Mouse (Mus musculus): ENCODE data around the gene Kidins220. TPM values are rescaled to one million over a fixed set of nuclear protein-coding genes. Genes with fewer than 3 reads are reported as not detected.

Gene Kidins220
- total and polyA plus RNA-seq, 2 experiments: 21.8 to 26.6 TPM

- Histone ChIP-seq H3K4me1 (ENCODE audit: control insufficient read depth, insufficient read depth, low read length) (peaks cover 4% of the 10 kb centered on the region), H3K27ac (replicated peaks; ENCODE audit: insufficient read depth, low read depth, low read length) (no peak overlapping the region), H3K9ac (ENCODE audit: low read depth, low read length) (no peak overlapping the region), H3K4me3 (ENCODE audit: insufficient read depth, low read depth, low read length) (no peak overlapping the region), H3K27me3 (ENCODE audit: control insufficient read depth, insufficient read depth, low read length) (no peaks in the 10 kb centered on the region), H3K79me2 (ENCODE audit: control insufficient read depth, insufficient read depth, low read length) (no peaks in the 10 kb centered on the region; the same call in 1 of the 2 replicates), H3K36me3 (ENCODE audit: control insufficient read depth, insufficient read depth, low read length) (peaks cover 17% of the 10 kb centered on the region)
- peak; percentile 48 for TF ChIP-seq CTCF (IDR thresholded peaks at IDR 0.05; ENCODE audit: low read depth, low read length)
- no peak for TF ChIP-seq POLR2A (IDR thresholded peaks at IDR 0.05; ENCODE audit: extremely low read depth, insufficient read depth, low read length)
- WGBS: 78% methylated on average over 9 of the region's 9 CpGs
- DNase-seq (ENCODE audit: extremely low read depth, low read depth, low spot score): no peak
Measured at GRCm38 (mm10) chr12:25024862-25025545, 50.3 kb downstream of the Kidins220 start.

- Histone ChIP-seq H3K36me3 (ENCODE audit: control insufficient read depth, insufficient read depth, low read length) (peaks cover 18% of the 10 kb centered on the region), H3K27ac (replicated peaks; ENCODE audit: insufficient read depth, low read depth, low read length) (no peak overlapping the region), H3K27me3 (ENCODE audit: control insufficient read depth, insufficient read depth, low read length) (no peaks in the 10 kb centered on the region), H3K79me2 (ENCODE audit: control insufficient read depth, insufficient read depth, low read length) (no peaks in the 10 kb centered on the region; the same call in 1 of the 2 replicates), H3K4me1 (ENCODE audit: control insufficient read depth, insufficient read depth, low read length) (peaks cover 4% of the 10 kb centered on the region), H3K9ac (ENCODE audit: low read depth, low read length) (peak overlapping the region; percentile 54; the same call in 1 of the 2 replicates), H3K4me3 (ENCODE audit: insufficient read depth, low read depth, low read length) (no peak overlapping the region)
- no peak for TF ChIP-seq CTCF (IDR thresholded peaks at IDR 0.05; ENCODE audit: low read depth, low read length)
- no peak for TF ChIP-seq POLR2A (IDR thresholded peaks at IDR 0.05; ENCODE audit: extremely low read depth, insufficient read depth, low read length)
- peak; percentile 43 for DNase-seq (ENCODE audit: extremely low read depth, low read depth, low spot score)
- 71% methylated on average over 7 of the region's 7 CpGs for WGBS
Measured at GRCm38 (mm10) chr12:25026308-25026707, 51.6 kb downstream of the Kidins220 start.

GRCm38 (mm10) chr12:25027416-25027815 is 52.7 kb downstream of the Kidins220 start:
- H3K79me2 ChIP-seq (ENCODE audit: control insufficient read depth, insufficient read depth, low read length): no peaks in the 10 kb centered on the region; the same call in 1 of the 2 replicates
- 42% methylated on average over 2 of the region's 2 CpGs for WGBS
- no peak overlapping the region for H3K27ac ChIP-seq (replicated peaks; ENCODE audit: insufficient read depth, low read depth, low read length)
- peak; percentile 26 for DNase-seq (ENCODE audit: extremely low read depth, low read depth, low spot score)
- H3K36me3 ChIP-seq (ENCODE audit: control insufficient read depth, insufficient read depth, low read length): peaks cover 19% of the 10 kb centered on the region
- H3K9ac ChIP-seq (ENCODE audit: low read depth, low read length): no peak overlapping the region
- H3K4me3 ChIP-seq (ENCODE audit: insufficient read depth, low read depth, low read length): no peak overlapping the region
- TF ChIP-seq CTCF (IDR thresholded peaks at IDR 0.05; ENCODE audit: low read depth, low read length) (peak; percentile 52), POLR2A (IDR thresholded peaks at IDR 0.05; ENCODE audit: extremely low read depth, insufficient read depth, low read length) (no peak)
- no peaks in the 10 kb centered on the region for H3K27me3 ChIP-seq (ENCODE audit: control insufficient read depth, insufficient read depth, low read length)
- peaks cover 4% of the 10 kb centered on the region for H3K4me1 ChIP-seq (ENCODE audit: control insufficient read depth, insufficient read depth, low read length)

GRCm38 (mm10) chr12:25033662-25034337 is 59.1 kb downstream of the Kidins220 start:
- H3K4me3 ChIP-seq (ENCODE audit: insufficient read depth, low read depth, low read length): no peak overlapping the region
- H3K4me1 ChIP-seq (ENCODE audit: control insufficient read depth, insufficient read depth, low read length): no peaks in the 10 kb centered on the region; the same call in 1 of the 2 replicates
- no peaks in the 10 kb centered on the region for H3K27me3 ChIP-seq (ENCODE audit: control insufficient read depth, insufficient read depth, low read length)
- TF ChIP-seq POLR2A (IDR thresholded peaks at IDR 0.05; ENCODE audit: extremely low read depth, insufficient read depth, low read length) (no peak), CTCF (IDR thresholded peaks at IDR 0.05; ENCODE audit: low read depth, low read length) (no peak)
- no peak overlapping the region for H3K27ac ChIP-seq (replicated peaks; ENCODE audit: insufficient read depth, low read depth, low read length)
- DNase-seq (ENCODE audit: extremely low read depth, low read depth, low spot score): no peak
- H3K79me2 ChIP-seq (ENCODE audit: control insufficient read depth, insufficient read depth, low read length): no peaks in the 10 kb centered on the region; the same call in 1 of the 2 replicates
- 83% methylated on average over 9 of the region's 9 CpGs for WGBS
- H3K36me3 ChIP-seq (ENCODE audit: control insufficient read depth, insufficient read depth, low read length): peaks cover 20% of the 10 kb centered on the region
- no peak overlapping the region for H3K9ac ChIP-seq (ENCODE audit: low read depth, low read length)

GRCm38 (mm10) chr12:25034338-25034953 is 59.7 kb downstream of the Kidins220 start:
- DNase-seq (ENCODE audit: extremely low read depth, low read depth, low spot score): no peak
- no peak overlapping the region for H3K27ac ChIP-seq (replicated peaks; ENCODE audit: insufficient read depth, low read depth, low read length)

More at GRCm38 (mm10) chr12:25034338-25034953, 59.7 kb downstream of the Kidins220 start:
- H3K27me3 ChIP-seq (ENCODE audit: control insufficient read depth, insufficient read depth, low read length): no peaks in the 10 kb centered on the region
- TF ChIP-seq CTCF (IDR thresholded peaks at IDR 0.05; ENCODE audit: low read depth, low read length) (no peak), POLR2A (IDR thresholded peaks at IDR 0.05; ENCODE audit: extremely low read depth, insufficient read depth, low read length) (no peak)
- WGBS: 82% methylated on average over 8 of the region's 8 CpGs
- no peak overlapping the region for H3K9ac ChIP-seq (ENCODE audit: low read depth, low read length)
- H3K4me3 ChIP-seq (ENCODE audit: insufficient read depth, low read depth, low read length): no peak overlapping the region
- H3K79me2 ChIP-seq (ENCODE audit: control insufficient read depth, insufficient read depth, low read length): no peaks in the 10 kb centered on the region; the same call in 1 of the 2 replicates
- H3K36me3 ChIP-seq (ENCODE audit: control insufficient read depth, insufficient read depth, low read length): peaks cover 22% of the 10 kb centered on the region
- H3K4me1 ChIP-seq (ENCODE audit: control insufficient read depth, insufficient read depth, low read length): no peaks in the 10 kb centered on the region; the same call in 1 of the 2 replicates

All from liver, adult 2 months (tissue).